Mouse (Mus musculus): ENCODE data around the gene Ache. TPM values are rescaled to one million over a fixed set of nuclear protein-coding genes. Genes with fewer than 3 reads are reported as not detected.

Gene Ache
- polyA plus RNA-seq, 2 experiments, result 12.4 to 20.5 TPM

- Histone ChIP-seq H3K9ac (replicated peaks) (peak overlapping the region; percentile 67), H3K27me3 (ENCODE audit: control insufficient read depth, insufficient read depth, low read length) (no peaks in the 10 kb centered on the region), H3K4me2 (ENCODE audit: low read depth) (peak overlapping the region; percentile 83), H3K36me3 (replicated peaks; ENCODE audit: control insufficient read depth, insufficient read depth, low read depth) (no peaks in the 10 kb centered on the region), H3K27ac (no peak overlapping the region), H3K4me1 (replicated peaks; ENCODE audit: control insufficient read depth in 2 of 2, insufficient read depth in 2 of 2, low read length in 1 of 2) (peaks cover 2 to 20% of the 10 kb centered on the region in 2 experiments; a peak in 2 of 4 replicates), H3K4me3 (ENCODE audit: insufficient read depth in 1 of 2, low read depth in 2 of 2, low read length in 2 of 2) (peak overlapping the region; percentile 56 to 82), H3K9me3 (ENCODE audit: control insufficient read depth, low read length) (no peaks in the 10 kb centered on the region)
- peak; percentile 34 for ATAC-seq (ENCODE audit: insufficient read depth)
- TF ChIP-seq EP300 (IDR thresholded peaks at IDR 0.05; ENCODE audit: low read depth) (no peak), CTCF (IDR thresholded peaks at IDR 0.05; ENCODE audit: low read depth) (no peak)
- WGBS (ENCODE audit: insufficient replicate concordance), result 1% methylated on average over 11 of the region's 11 CpGs
- DNase-seq (ENCODE audit: low read depth in 3 of 3, low spot score in 3 of 3), result no peak
Observed at GRCm38 (mm10) chr5:137338663-137339289, 51.5 kb downstream of the Ache start.

- 20% methylated on average over 22 of the region's 22 CpGs for WGBS (ENCODE audit: insufficient replicate concordance)
Observed at GRCm38 (mm10) chr5:137339290-137339979, 52.1 kb downstream of the Ache start.

GRCm38 (mm10) chr5:137340222-137340621 is 52.9 kb downstream of the Ache start:
- 45% methylated on average over 6 of the region's 6 CpGs for WGBS (ENCODE audit: insufficient replicate concordance)
- H3K27me3 ChIP-seq (ENCODE audit: control insufficient read depth, insufficient read depth, low read length), result no peaks in the 10 kb centered on the region
- no peak overlapping the region for H3K27ac ChIP-seq
- no peak overlapping the region for H3K4me3 ChIP-seq (ENCODE audit: insufficient read depth in 1 of 2, low read depth in 2 of 2, low read length in 2 of 2)
- no peak overlapping the region for H3K9ac ChIP-seq (replicated peaks)
- H3K4me1 ChIP-seq (replicated peaks; ENCODE audit: control insufficient read depth in 2 of 2, insufficient read depth in 2 of 2, low read length in 1 of 2), result peaks cover 2 to 25% of the 10 kb centered on the region in 2 experiments; a peak in 2 of 4 replicates
- no peak overlapping the region for H3K4me2 ChIP-seq (ENCODE audit: low read depth)
- ATAC-seq (ENCODE audit: insufficient read depth), result no peak
- DNase-seq (ENCODE audit: low read depth in 3 of 3, low spot score in 3 of 3), result no peak
- no peak for TF ChIP-seq CTCF (IDR thresholded peaks at IDR 0.05; ENCODE audit: low read depth)
- TF ChIP-seq EP300 (IDR thresholded peaks at IDR 0.05; ENCODE audit: low read depth), result no peak
- no peaks in the 10 kb centered on the region for H3K9me3 ChIP-seq (ENCODE audit: control insufficient read depth, low read length)
- H3K36me3 ChIP-seq (replicated peaks; ENCODE audit: control insufficient read depth, insufficient read depth, low read depth), result no peaks in the 10 kb centered on the region

More at GRCm38 (mm10) chr5:137339290-137339979, 52.1 kb downstream of the Ache start:
- TF ChIP-seq EP300 (IDR thresholded peaks at IDR 0.05; ENCODE audit: low read depth), result no peak
- no peak for TF ChIP-seq CTCF (IDR thresholded peaks at IDR 0.05; ENCODE audit: low read depth)
- peaks cover 2 to 20% of the 10 kb centered on the region in 2 experiments; a peak in 2 of 4 replicates for H3K4me1 ChIP-seq (replicated peaks; ENCODE audit: control insufficient read depth in 2 of 2, insufficient read depth in 2 of 2, low read length in 1 of 2)
- no peaks in the 10 kb centered on the region for H3K27me3 ChIP-seq (ENCODE audit: control insufficient read depth, insufficient read depth, low read length)
- H3K27ac ChIP-seq, result no peak overlapping the region
- peak overlapping the region; percentile 83 for H3K4me2 ChIP-seq (ENCODE audit: low read depth)
- DNase-seq (ENCODE audit: low read depth in 3 of 3, low spot score in 3 of 3), result no peak
- H3K9me3 ChIP-seq (ENCODE audit: control insufficient read depth, low read length), result no peaks in the 10 kb centered on the region
- peak overlapping the region in 1 of 2 experiments; percentile 56; a peak in 1 of 4 replicates for H3K4me3 ChIP-seq (ENCODE audit: insufficient read depth in 1 of 2, low read depth in 2 of 2, low read length in 2 of 2)
- ATAC-seq (ENCODE audit: insufficient read depth), result no peak; the same call in 1 of the 2 replicates
- no peaks in the 10 kb centered on the region for H3K36me3 ChIP-seq (replicated peaks; ENCODE audit: control insufficient read depth, insufficient read depth, low read depth)
- H3K9ac ChIP-seq (replicated peaks), result no peak overlapping the region

GRCm38 (mm10) chr5:137342407-137343012 is 55.2 kb downstream of the Ache start:
- H3K36me3 ChIP-seq (replicated peaks; ENCODE audit: control insufficient read depth, insufficient read depth, low read depth), result no peaks in the 10 kb centered on the region
- no peaks in the 10 kb centered on the region for H3K9me3 ChIP-seq (ENCODE audit: control insufficient read depth, low read length)
- H3K4me1 ChIP-seq (replicated peaks; ENCODE audit: control insufficient read depth in 2 of 2, insufficient read depth in 2 of 2, low read length in 1 of 2), result peaks cover 2 to 26% of the 10 kb centered on the region in 2 experiments; a peak in 2 of 4 replicates
- H3K27me3 ChIP-seq (ENCODE audit: control insufficient read depth, insufficient read depth, low read length), result no peaks in the 10 kb centered on the region; the same call in 1 of the 2 replicates
- H3K9ac ChIP-seq (replicated peaks), result no peak overlapping the region
- H3K27ac ChIP-seq, result no peak overlapping the region
- ATAC-seq (ENCODE audit: insufficient read depth) (no peak), DNase-seq (ENCODE audit: low read depth in 3 of 3, low spot score in 3 of 3) (no peak)
- H3K4me2 ChIP-seq (ENCODE audit: low read depth), result no peak overlapping the region
- TF ChIP-seq EP300 (IDR thresholded peaks at IDR 0.05; ENCODE audit: low read depth) (no peak), CTCF (IDR thresholded peaks at IDR 0.05; ENCODE audit: low read depth) (no peak)
- H3K4me3 ChIP-seq (ENCODE audit: insufficient read depth in 1 of 2, low read depth in 2 of 2, low read length in 2 of 2), result no peak overlapping the region
- 55% methylated on average over 7 of the region's 7 CpGs for WGBS (ENCODE audit: insufficient replicate concordance)

GRCm38 (mm10) chr5:137343412-137343811 is 56.1 kb downstream of the Ache start:
- DNase-seq (ENCODE audit: low read depth in 3 of 3, low spot score in 3 of 3), result no peak
- Histone ChIP-seq H3K36me3 (replicated peaks; ENCODE audit: control insufficient read depth, insufficient read depth, low read depth) (no peaks in the 10 kb centered on the region), H3K4me1 (replicated peaks; ENCODE audit: control insufficient read depth in 2 of 2, insufficient read depth in 2 of 2, low read length in 1 of 2) (peaks cover 2 to 22% of the 10 kb centered on the region in 2 experiments; a peak in 2 of 4 replicates), H3K9me3 (ENCODE audit: control insufficient read depth, low read length) (no peaks in the 10 kb centered on the region), H3K27me3 (ENCODE audit: control insufficient read depth, insufficient read depth, low read length) (peaks cover 6% of the 10 kb centered on the region), H3K4me3 (ENCODE audit: insufficient read depth in 1 of 2, low read depth in 2 of 2, low read length in 2 of 2) (no peak overlapping the region), H3K9ac (replicated peaks) (no peak overlapping the region), H3K27ac (no peak overlapping the region), H3K4me2 (ENCODE audit: low read depth) (no peak overlapping the region)
- 80% methylated on average over 5 of the region's 5 CpGs for WGBS (ENCODE audit: insufficient replicate concordance)
- no peak for ATAC-seq (ENCODE audit: insufficient read depth)
- TF ChIP-seq EP300 (IDR thresholded peaks at IDR 0.05; ENCODE audit: low read depth) (no peak), CTCF (IDR thresholded peaks at IDR 0.05; ENCODE audit: low read depth) (no peak)

All from liver, embryonic 14.5 days (tissue).